Mouse (Mus musculus): Measurements from ENCODE around the gene Prrx2.

The Prrx2 gene

GRCm38 (mm10) chr2:30872669-30873068, 37.9 kb downstream of the Prrx2 start:
- DNase-seq = peak; percentile 73

GRCm38 (mm10) chr2:30874445-30874844, 39.7 kb downstream of the Prrx2 start:
- no peak for DNase-seq

- no peak for DNase-seq
Measured at GRCm38 (mm10) chr2:30875096-30875495, 40.3 kb downstream of the Prrx2 start.

GRCm38 (mm10) chr2:30875621-30876432, 41.1 kb downstream of the Prrx2 start:
- DNase-seq = peak; percentile 66

GRCm38 (mm10) chr2:30879481-30879880, 44.7 kb downstream of the Prrx2 start:
- no peak for DNase-seq

- DNase-seq = no peak
Measured at GRCm38 (mm10) chr2:30881215-30881614, 46.4 kb downstream of the Prrx2 start.

- DNase-seq = no peak
Measured at GRCm38 (mm10) chr2:30884852-30885373, 50.1 kb downstream of the Prrx2 start.

- DNase-seq = peak; percentile 79
Measured at GRCm38 (mm10) chr2:30885453-30886163, 50.8 kb downstream of the Prrx2 start.

GRCm38 (mm10) chr2:30891002-30891401, 56.2 kb downstream of the Prrx2 start:
- peak; percentile 87 for DNase-seq

GRCm38 (mm10) chr2:30893399-30893798, 58.6 kb downstream of the Prrx2 start:
- DNase-seq = no peak

- DNase-seq = no peak
Measured at GRCm38 (mm10) chr2:30893946-30894345, 59.2 kb downstream of the Prrx2 start.

- no peak for DNase-seq
Measured at GRCm38 (mm10) chr2:30897291-30897690, 62.5 kb downstream of the Prrx2 start.

- DNase-seq = no peak
Measured at GRCm38 (mm10) chr2:30899397-30900069, 64.8 kb downstream of the Prrx2 start.

GRCm38 (mm10) chr2:30901646-30902160, 66.9 kb downstream of the Prrx2 start:
- no peak for DNase-seq

- DNase-seq = no peak
Measured at GRCm38 (mm10) chr2:30902256-30902655, 67.5 kb downstream of the Prrx2 start.

GRCm38 (mm10) chr2:30902726-30903722, 68.3 kb downstream of the Prrx2 start:
- peak; percentile 78 for DNase-seq

- no peak for DNase-seq
Measured at GRCm38 (mm10) chr2:30904231-30904630, 69.5 kb downstream of the Prrx2 start.

GRCm38 (mm10) chr2:30904991-30905390, 70.2 kb downstream of the Prrx2 start:
- DNase-seq = no peak

- DNase-seq = no peak
Measured at GRCm38 (mm10) chr2:30905906-30906305, 71.1 kb downstream of the Prrx2 start.

- DNase-seq = no peak
Measured at GRCm38 (mm10) chr2:30906641-30907040, 71.9 kb downstream of the Prrx2 start.

GRCm38 (mm10) chr2:30912291-30912773, 77.6 kb downstream of the Prrx2 start:
- DNase-seq = no peak

GRCm38 (mm10) chr2:30913022-30913421, 78.2 kb downstream of the Prrx2 start:
- DNase-seq = no peak

Data from embryo, embryonic 11 days (tissue).